Mouse (Mus musculus) left cerebral cortex, postnatal 10 days (tissue): ENCODE results near the gene Ubald1. TPM values are rescaled to one million over a fixed set of nuclear protein-coding genes. Genes with fewer than 3 reads are reported as not detected.

Experiments
- DNase-seq, 2 experiments: peaks; one replicate each; pipeline ENCODE4 v3.0.0; 2021 to 2022; ENCODE audit warnings: low spot score in 2 of 2, mixed read lengths in 1 of 2; ENCODE audit errors: extremely low spot score in 1 of 2
- intact Hi-C: fragments of 180-260 bp; cut with DNase I; formaldehyde crosslinking; loops from one replicate; pipeline ENCODE4 v1.15.1; 2025
- total RNA-seq, 2 experiments: library from RNA; stranded (reverse); gene quantifications; 2 replicates each; pipeline ENCODE4 v1.2.3; 2021

Ubald1 gene
- total RNA-seq, 2 experiments from 2014 or later: 70.4 to 70.6 TPM

DNA sequence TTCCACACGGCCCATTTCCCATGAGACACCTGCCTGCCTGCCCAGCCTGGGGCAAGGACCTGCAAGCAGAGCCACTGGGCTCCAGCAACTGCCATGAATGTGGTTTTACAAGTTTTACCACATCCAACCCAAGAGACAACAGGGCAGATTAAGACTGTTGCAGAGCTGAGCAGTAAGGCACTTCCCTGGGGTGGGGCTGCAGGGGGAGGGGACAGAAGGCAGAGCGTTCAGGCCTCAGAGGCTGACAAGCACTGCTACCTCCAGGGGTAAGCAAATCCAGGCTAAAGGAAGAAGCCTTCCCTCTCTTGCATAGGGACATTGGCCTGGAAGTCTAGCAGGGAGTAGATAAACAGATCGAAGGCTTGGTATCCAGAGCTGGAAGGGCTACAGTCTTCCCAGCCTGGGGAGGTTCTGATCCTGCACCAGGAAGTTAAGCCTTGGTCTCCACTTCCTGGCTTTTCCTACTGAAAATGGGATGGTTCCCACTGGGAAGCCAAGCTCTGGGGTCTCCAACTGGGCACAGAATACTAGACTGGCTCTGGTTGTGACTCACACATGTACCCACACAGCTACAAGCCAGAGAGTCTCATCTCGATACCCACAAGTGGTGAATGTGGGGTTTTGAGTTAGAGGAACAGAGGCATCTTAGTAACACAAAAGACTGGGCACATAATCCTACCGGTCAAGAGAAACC, 1.8 kb downstream of the Ubald1 start:
- intact Hi-C loops: no loop called here

DNA sequence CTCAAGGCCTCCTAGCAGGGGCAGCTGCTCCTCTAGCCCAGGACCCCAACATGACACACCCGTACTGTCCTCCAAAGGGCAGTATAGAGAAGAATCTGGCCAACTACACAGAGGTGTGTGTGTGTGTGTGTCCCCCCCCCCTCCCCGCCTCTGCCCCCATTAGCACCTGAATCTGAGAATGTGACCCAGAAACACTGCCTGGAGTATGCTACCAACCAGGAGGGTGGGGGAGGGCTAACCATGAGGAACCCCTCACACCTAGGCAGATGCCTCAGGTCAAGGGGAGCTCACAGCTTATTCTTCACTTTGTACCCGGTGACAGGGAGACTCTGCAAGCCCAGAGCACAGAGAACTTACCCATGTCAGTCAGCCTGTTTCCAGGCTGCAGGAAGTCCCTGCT, 2.4 kb downstream of the Ubald1 start:
- intact Hi-C loops: no loop called here

More for the DNA sequence above, 1.8 kb downstream of the Ubald1 start:
- peak in 1 of 2 experiments; percentile 51 for DNase-seq

DNA sequence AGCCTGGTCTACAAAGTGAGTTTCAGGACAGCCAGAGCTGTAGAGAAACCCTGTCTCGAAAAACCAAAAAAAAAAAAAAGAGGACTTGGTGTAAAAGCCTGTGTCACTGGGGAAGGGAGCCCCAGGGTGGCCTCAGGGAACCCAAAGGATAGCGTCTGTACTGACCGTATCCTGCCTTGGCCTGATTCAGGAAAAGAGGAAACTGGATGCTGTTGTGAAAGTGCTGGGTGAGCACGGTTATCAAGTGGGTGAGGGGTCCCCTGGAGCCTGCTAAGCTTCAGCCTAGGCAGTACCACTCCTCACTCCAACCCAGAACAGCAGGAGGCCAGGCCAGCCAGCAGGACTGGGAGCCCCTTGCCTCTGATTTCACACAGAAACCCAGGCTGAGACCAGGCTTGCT, 2.9 kb downstream of the Ubald1 start:
- intact Hi-C loops: no loop called here
- no peak for DNase-seq

More for the DNA sequence above, 2.4 kb downstream of the Ubald1 start:
- no peak for DNase-seq

DNA sequence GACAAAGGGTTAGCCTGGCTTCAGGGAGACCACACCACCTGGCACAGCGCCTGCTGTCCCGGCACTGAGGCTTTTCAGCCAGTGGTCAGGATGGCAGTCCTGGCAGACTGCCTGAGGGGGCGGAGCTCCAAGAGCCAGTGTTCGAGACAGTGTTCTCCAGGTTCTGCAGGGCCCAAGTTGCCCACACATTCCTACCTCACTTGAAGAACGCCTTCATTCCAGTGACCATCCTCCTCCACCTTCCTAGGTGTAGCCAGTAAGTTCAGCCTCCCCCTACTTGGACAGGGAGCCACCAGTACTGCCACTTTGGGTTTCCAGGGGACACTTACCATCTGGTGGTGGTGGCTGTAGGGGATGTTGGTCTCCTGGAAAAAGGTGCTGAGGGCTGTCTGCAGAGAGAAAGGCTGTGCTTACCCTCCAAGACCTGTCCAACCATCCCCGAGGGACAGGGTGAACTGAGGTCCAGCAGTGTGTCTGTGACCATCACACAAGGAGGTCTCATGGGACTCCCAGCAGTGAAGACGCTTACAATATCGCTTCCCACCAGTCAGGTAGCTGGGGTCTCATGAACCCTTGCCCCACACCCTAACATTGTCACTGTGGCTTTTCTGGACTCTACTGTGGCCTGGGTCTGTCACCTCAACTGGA, 4.0 kb downstream of the Ubald1 start:
- intact Hi-C loops: no loop called here
- DNase-seq: peak; percentile 59 to 88

DNA sequence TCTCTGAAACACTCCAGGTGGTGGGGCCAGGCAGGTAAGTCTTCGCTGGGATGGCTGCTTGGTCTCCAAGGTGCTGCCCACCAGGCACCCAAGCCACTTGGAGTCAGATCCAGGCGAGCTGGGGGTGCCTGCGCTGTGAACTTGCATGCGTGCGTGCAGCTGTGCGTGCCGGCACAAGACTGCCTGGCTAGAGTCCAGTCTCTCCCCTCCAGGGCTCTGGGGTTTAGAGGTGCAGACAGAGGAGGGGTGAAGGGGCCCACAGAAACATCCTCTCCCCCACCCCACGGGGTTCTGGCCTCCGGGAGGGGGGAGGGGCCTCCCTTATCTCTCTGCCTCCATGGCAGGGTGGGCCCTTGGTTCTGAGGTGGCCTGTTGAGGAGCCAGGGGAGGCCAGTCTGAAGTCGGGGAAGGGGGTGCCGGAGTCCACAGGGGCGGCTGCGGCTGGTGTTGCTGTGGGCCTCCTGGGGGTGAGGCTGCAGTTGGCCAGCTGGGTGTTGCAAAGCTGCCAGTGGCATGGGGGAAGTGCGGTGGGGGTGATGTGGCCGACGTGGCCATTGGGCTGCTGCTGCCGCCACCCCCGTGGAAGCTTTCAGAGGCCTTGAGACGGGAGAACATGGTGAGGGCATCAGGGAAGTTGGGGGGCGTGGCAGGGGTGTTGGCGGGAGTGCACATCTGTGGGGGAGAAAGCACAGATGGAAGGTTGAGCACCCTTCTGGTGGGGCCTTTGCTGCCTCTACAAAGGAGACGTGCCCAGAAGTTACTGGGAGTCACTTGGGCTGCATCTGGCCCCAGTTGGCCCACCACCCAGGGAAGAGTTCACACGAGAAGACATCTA, 4.7 kb downstream of the Ubald1 start:
- intact Hi-C loops: no loop called here
- DNase-seq: peak in 1 of 2 experiments; percentile 61

DNA sequence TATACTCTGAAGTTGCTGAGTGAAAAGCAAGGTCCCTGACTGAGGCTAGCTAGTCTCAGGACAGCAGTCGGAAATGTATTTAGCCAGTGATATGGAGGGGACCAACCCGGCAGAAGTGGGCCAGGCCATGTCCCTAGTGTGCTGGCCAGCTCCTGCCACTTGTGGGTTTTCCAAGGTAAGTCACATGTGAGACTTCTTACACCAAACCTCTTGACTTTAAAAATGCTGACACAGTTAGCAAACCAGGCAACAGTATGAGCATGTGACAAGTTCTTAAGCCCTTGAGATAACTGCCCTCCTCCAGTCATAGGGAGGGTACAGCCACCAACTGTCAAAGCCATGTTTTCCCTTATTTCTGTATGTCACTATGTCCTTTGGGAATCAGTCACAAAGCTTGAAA, 8.2 kb downstream of the Ubald1 start:
- no peak for DNase-seq
- intact Hi-C loops: no loop called here

DNA sequence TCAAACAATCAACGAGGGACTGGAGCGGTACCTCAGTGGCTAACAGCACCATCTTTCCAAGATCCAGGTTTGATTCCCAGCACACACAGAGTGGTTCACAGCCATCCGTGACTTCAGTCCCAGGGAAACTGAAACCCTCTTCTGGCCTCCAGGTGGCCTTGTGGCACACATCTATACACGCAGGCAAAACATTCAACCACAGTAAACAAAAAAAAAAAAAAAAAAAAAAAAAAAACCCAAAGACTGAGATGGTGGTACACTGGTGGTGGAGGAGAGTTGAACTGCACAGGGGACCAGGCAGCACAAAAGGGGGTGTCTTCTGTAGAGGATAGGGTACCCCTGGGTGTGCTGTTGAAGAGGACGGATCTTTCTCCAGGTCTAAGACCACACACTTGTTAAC, 9.6 kb downstream of the Ubald1 start:
- intact Hi-C loops: no loop called here

DNA sequence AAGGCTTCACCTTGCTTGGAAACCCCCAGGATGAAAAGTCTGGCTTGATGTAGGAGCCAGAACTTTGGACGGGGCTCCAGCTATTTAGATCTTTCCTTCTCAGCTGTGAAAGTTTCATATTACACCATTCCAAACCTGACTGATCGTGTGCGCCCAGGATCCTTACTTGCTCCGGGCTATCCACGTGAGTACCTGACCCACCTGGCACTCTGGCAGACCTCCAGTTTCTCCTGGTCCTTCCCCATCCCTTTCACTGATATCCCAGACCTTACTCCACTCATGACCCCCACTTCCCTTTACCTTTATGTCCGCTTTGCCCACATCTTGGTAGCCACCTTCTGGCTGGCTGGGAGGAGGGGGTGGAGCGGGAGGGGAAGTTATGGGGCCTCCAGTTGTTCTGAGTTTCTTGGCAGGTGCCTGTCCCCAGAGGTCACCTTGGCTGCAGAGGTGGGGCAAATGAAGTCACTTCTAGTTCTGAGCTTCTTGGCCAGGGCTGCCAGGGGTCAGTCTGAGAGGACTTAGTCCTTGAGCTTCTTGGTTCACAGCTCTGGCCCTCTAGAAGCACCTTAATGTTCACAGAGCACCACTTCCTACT, 13.9 kb downstream of the Ubald1 start:
- DNase-seq: no peak
- intact Hi-C loops: loop anchor here (10.0 kb wide), 1 partner anchor 161 kb away; no protein-coding TSS in a partner anchor

More for the DNA sequence above, 9.6 kb downstream of the Ubald1 start:
- DNase-seq: no peak

DNA sequence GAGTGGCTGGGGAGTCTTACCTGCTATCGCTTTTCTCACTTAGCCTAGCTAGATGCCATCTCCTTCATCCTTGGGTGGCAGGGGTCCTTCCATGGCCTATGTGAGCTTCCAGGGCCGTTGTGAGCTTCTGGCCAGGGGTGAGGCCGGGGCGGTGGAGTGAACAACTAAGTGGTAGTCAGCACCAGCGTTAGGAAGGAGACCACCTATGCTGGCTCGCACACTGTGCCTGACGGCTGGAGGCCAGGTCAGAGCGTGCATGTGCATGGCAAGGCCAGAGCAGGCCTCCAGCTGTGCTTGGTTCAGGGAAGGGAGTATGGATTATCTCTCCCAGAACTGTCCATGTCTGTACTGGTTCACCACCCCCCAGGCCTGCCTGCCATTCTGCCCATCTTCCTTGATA, 16.4 kb downstream of the Ubald1 start:
- intact Hi-C loops: loop anchor here (10.0 kb wide), 1 partner anchor 159 kb away; no protein-coding TSS in a partner anchor
- no peak for DNase-seq

DNA sequence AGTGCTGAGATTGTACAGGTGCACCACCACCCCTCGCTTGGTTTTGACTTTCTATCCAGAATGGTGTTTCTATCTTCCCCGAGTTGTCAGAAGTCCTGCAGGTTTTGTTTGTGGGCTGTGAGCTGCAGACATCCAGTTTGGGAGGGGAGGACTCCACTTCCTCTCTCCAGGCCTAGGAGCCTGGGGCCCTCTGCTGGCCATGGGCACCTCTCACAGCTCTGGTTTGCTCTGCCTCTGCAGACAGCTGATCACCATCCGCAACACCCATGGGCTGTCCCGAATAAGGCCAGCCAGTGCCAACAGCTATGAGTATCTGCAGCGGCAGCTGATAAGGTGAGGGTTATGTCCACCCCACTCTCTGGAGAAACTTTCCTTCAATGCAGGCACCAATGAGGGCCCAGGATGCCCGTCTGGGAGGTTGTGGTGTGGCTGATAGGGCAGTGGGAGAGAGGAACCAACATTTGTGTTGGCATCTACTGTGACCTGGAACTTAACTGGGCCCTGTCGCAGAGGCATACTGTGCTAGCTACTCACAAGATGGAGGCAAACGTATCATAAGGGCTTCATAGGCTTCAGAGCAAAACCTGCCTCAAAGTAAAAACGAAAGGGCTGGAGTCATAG, 17.1 kb downstream of the Ubald1 start:
- peak in 1 of 2 experiments; percentile 85 for DNase-seq
- intact Hi-C loops: loop anchor here (10.0 kb wide), 1 partner anchor 158 kb away; no protein-coding TSS in a partner anchor

DNA sequence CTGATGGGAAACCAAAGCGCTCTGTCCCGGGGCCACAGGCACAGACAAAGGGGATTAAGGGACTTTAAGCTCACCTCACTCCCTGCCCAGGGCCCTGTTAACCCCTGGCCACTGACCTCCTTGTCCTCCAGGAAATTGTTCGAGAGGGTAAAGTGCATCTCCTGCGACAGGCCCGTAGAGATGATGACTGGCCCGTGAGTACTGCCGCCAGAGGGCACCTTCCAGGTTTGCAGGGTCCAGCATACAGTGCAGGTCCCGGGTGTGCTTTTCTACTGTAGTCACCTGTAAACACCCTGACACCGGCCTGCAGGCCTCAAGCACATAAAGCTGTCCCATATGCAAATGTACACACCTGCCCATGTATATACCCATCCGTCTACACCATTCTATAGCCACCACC, 18.7 kb downstream of the Ubald1 start:
- intact Hi-C loops: loop anchor here (10.0 kb wide), 1 partner anchor 157 kb away; no protein-coding TSS in a partner anchor
- no peak for DNase-seq

DNA sequence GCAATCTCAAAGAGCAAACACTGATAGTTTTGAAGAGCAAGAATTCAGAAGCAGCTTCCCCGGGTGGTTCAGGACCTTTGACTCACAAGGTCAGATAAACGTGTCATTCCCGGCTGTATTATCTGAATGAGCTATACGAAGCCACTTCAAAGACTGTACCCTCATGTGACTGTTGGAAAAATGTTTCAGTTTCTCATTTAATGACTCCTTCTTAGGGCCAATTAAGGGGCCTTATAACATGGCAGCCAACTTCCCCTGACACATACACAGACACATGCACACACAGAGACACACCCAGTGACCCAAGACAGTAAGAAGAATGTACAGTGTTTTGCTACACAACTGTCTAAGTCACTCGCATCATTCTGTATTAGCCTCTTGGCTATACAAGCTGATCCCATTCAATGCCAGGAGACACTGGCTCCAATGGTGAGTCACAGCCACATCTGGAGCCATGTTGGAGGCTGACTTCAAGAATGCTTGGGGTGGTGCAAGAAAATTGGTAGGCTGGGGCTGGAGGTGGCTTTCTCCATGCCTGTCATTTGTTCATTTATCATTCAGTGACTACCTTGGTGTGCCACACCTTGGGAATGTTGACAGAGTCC, 25.0 kb downstream of the Ubald1 start:
- no peak for DNase-seq
- intact Hi-C loops: no loop called here

DNA sequence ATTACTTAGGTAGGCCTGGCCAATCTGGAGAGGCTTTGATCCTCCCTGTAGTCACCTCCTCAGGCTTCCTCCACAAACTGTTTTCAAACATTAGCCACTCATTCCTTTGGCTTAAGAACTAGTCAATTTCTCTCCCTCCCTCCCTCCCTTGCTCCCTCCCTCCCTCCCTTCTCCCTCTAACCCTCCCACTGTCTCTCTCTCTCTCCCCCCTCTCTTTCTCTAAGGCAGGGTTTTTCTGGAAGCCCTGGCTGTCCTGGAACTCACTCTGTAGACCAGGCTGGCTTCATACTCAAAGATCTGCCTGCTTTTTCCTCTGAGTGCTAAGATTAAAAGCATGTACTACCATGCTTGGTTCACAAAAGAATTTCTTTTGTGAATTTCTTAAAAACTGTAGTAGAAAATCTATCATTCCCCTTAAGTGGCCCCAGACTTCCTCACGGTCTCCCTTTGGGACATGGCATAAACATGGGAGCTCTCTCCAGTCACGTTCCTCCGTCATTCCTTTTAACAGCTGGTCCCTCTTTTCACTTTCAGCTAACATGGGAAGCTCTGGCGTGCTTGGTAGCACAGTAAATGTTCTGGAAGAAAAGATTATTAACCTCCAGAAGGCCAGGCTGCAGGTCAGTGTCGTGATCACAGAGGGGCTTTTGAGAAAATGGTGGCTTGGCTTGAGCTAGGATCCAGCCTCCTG, 29.0 kb downstream of the Ubald1 start:
- no peak for DNase-seq
- intact Hi-C loops: no loop called here

DNA sequence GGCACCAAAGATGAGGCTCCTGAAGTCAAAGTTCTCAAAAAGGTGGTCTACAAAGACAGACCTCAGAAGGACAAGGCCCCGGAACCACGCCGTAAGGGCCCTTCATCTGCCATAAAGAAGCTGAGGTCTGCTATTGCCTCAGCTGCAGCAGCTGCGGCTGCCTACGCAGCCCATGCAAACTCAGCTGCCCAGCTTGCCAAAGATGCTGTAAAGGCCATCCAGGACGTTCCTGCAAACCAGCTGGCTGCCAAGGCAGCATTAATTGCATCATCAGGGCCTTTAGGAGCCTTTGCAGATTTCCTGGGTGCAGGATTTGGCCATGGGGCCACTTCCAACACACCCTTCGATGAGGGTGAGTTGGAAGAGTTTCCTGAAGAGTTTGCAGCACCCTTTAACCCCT, 29.8 kb downstream of the Ubald1 start:
- no peak for DNase-seq
- intact Hi-C loops: no loop called here

DNA sequence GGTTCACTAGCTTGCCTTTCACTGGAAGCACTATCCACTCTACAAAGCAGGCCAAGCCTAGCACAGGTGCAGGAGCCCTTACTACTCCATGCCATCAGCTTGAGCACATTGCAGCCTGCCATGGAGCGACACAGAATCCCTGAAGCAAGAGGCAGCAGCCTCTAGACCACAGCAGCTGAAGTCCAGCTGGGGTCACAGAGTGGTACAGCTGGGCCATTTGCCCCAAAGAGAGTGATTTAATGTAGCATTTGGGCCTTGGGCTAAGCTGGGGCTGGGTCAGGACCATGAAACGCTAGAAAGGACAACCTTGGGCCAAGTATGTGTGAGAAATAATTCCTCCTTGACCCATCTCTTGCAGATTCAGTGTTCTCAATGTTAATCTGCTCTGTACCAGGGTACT, 32.0 kb downstream of the Ubald1 start:
- intact Hi-C loops: no loop called here
- DNase-seq: no peak

DNA sequence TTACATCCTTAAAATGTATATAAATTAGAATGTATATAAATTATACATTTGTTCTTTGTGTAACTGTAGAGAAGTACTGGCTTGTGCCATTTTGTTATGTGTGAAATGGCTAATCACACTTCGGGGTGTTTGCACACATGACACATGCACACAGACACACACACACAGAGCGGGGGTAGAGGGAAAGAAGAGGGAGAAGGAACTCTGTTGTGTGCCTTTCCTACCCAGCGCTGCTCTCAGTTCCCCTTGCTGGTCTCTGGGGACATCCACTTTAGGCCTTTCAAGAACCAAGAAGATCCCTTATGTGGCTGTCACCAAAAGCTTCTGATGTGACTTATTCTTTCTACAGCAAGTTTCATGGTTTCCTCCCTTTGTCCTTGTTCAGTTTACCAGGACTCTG, 33.1 kb downstream of the Ubald1 start:
- DNase-seq: no peak
- intact Hi-C loops: no loop called here

DNA sequence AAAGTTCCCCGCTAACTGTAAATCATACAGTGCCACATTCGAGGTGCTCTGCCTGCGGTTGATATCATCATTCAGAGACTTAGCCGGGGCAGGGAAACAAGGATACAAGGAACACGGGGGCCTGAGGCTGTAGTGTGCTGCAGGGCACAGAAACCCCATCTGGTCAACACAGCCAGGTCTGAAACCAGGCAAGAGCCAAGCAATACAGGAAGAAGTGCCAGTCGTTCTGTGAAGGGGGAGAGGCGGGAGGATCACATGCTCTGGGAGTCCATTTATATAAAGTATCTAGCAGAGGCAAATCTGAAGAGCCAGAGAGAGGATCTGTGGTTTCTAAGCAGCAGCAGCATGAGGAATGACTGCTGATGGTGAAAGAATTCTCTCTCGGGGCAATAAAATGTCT, 39.9 kb downstream of the Ubald1 start:
- intact Hi-C loops: no loop called here
- no peak for DNase-seq

DNA sequence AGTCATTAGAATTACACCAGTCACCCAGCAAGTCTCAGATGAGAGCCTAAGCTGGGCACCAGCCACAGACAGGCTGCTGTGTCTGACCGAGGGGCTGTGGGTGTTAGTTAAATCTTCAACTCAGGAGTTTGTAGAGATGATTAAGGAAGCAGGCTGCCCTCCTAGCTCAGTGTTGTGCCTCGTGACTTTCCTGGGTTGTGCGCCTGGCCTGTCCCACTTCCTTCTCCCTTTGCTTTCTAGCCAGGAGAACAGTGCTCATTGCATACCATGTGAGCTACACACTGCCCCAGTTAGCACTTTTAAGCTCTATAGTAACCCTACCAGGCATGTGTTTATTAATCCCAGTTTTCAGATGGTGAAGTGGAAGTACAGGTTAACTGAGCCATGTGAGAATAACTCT, 40.6 kb downstream of the Ubald1 start:
- no peak for DNase-seq
- intact Hi-C loops: no loop called here
